Comparison of ENCODE assay signal across 8 mouse cellular contexts in genomic region chr12:4592025-4592424, GRCm38 (mm10). TPM values are rescaled to one million over a fixed set of nuclear protein-coding genes. Genes with fewer than 3 reads are reported as not detected.
DNase-seq lines count a peak whose midpoint lies in the region; ATAC-seq lines count a peak whose summit lies in the region.

No protein-coding gene starts in this region.

- ATAC-seq in lung, embryonic 15.5 days (ENCODE audit: borderline replicate concordance, extremely low read depth, low FRiP score, low TSS enrichment), result no peak
- ATAC-seq in intestine, embryonic 14.5 days (replicated peaks; ENCODE audit: low FRiP score, low TSS enrichment, low read depth), result no peak
- ATAC-seq in neural tube, embryonic 13.5 days (ENCODE audit: low read depth), result no peak

- no peak overlapping the region for H3K9ac ChIP-seq in lung, embryonic 15.5 days
- H3K9ac ChIP-seq in intestine, embryonic 14.5 days (ENCODE audit: low read length), result no peak overlapping the region
- H3K9ac ChIP-seq in neural tube, embryonic 13.5 days, result peak overlapping the region; percentile 86; the same call in 1 of the 2 replicates

- DNase-seq in lung, postnatal 14 days, result no peak
- peak; percentile 22 for DNase-seq in c-Kit-positive CD71-positive TER-119-negative erythroid progenitor cells, embryonic 14.5 days (ENCODE audit: low read depth)
- DNase-seq in intestine, embryonic 14.5 days (ENCODE audit: low spot score), result no peak
- DNase-seq in adrenal gland, postnatal 10 days, result no peak
- DNase-seq in layer of hippocampus, postnatal 36 days, result no peak
- DNase-seq in adrenal gland, adult 2 months, result no peak

- H3K9me3 ChIP-seq in lung, embryonic 15.5 days, result no peaks in the 10 kb centered on the region
- H3K9me3 ChIP-seq in intestine, embryonic 14.5 days (ENCODE audit: control insufficient read depth, low read length), result no peaks in the 10 kb centered on the region
- no peaks in the 10 kb centered on the region for H3K9me3 ChIP-seq in neural tube, embryonic 13.5 days

- no peaks in the 10 kb centered on the region for H3K36me3 ChIP-seq in lung, embryonic 15.5 days
- H3K36me3 ChIP-seq in intestine, embryonic 14.5 days (ENCODE audit: control insufficient read depth, insufficient read depth, low read length), result no peaks in the 10 kb centered on the region
- H3K36me3 ChIP-seq in neural tube, embryonic 13.5 days, result no peaks in the 10 kb centered on the region

- 54% methylated on average over 6 of the region's 6 CpGs for WGBS in lung, embryonic 15.5 days
- 61% methylated on average over 6 of the region's 6 CpGs for WGBS in intestine, embryonic 14.5 days
- 75% methylated on average over 6 of the region's 6 CpGs for WGBS in neural tube, embryonic 13.5 days

- H3K27me3 ChIP-seq in lung, embryonic 15.5 days, result no peaks in the 10 kb centered on the region
- no peaks in the 10 kb centered on the region for H3K27me3 ChIP-seq in intestine, embryonic 14.5 days (replicated peaks; ENCODE audit: control insufficient read depth, insufficient read depth, low read length)
- no peaks in the 10 kb centered on the region for H3K27me3 ChIP-seq in neural tube, embryonic 13.5 days

- H3K4me3 ChIP-seq in lung, embryonic 15.5 days, result peak overlapping the region; percentile 78
- peak overlapping the region; percentile 87 for H3K4me3 ChIP-seq in intestine, embryonic 14.5 days (ENCODE audit: low read depth, low read length)
- peak overlapping the region; percentile 90 for H3K4me3 ChIP-seq in neural tube, embryonic 13.5 days

- peak overlapping the region; percentile 85 for H3K4me2 ChIP-seq in lung, embryonic 15.5 days
- peak overlapping the region; percentile 67 for H3K4me2 ChIP-seq in intestine, embryonic 14.5 days (ENCODE audit: low read length)
- H3K4me2 ChIP-seq in neural tube, embryonic 13.5 days, result peak overlapping the region; percentile 83

- H3K4me1 ChIP-seq in lung, embryonic 15.5 days, result peaks cover 13% of the 10 kb centered on the region
- H3K4me1 ChIP-seq in intestine, embryonic 14.5 days (replicated peaks; ENCODE audit: control insufficient read depth, insufficient read depth, low read length), result peaks cover 5% of the 10 kb centered on the region; the same call in 1 of the 2 replicates
- peaks cover 11% of the 10 kb centered on the region for H3K4me1 ChIP-seq in neural tube, embryonic 13.5 days (replicated peaks)

- H3K27ac ChIP-seq in lung, embryonic 15.5 days, result no peak overlapping the region; the same call in 1 of the 2 replicates
- peak overlapping the region; percentile 63; the same call in 1 of the 2 replicates for H3K27ac ChIP-seq in intestine, embryonic 14.5 days (ENCODE audit: low read depth)
- H3K27ac ChIP-seq in neural tube, embryonic 13.5 days (replicated peaks), result no peak overlapping the region

RNA-seq across cellular contexts. Expression of gene Itsn2, which starts 0.4 kb away (rescaled TPM):
- 37.9 and 42.2 TPM in 2 replicates for polyA plus RNA-seq in lung, embryonic 15.5 days (2015; fragmentation: Nextera tagmentation; extraction: Ambion mirVana)
- polyA plus RNA-seq in intestine, embryonic 14.5 days (2014; fragmentation: Nextera tagmentation; extraction: Ambion mirVana), result 42.2 and 45.2 TPM in 2 replicates
- 21.6 and 22.3 TPM in 2 replicates for polyA plus RNA-seq in neural tube, embryonic 13.5 days (2015; fragmentation: Nextera tagmentation; extraction: Ambion mirVana)
- 10 to 100 TPM; 40.2 to 45.4 TPM for total RNA-seq in adrenal gland, postnatal 10 days (2021)
- 100 to 1,000 TPM in 1 of 2 experiments, 10 to 100 TPM in 1; 87.2 to 104 TPM for total RNA-seq in layer of hippocampus, postnatal 36 days (2021)
- total RNA-seq in adrenal gland, adult 2 months (2021), result 10 to 100 TPM; 47.0 to 62.9 TPM
- polyA plus RNA-seq in adrenal gland, adult 2 months (2012; rRNA removed), result 12.4 and 13.8 TPM in 2 replicates

RNA-seq across cellular contexts. Expression of gene Gm3625, which starts 0.7 kb away (rescaled TPM):
- polyA plus RNA-seq in lung, embryonic 15.5 days (2015; fragmentation: Nextera tagmentation; extraction: Ambion mirVana), result not detected in 2 replicates
- polyA plus RNA-seq in intestine, embryonic 14.5 days (2014; fragmentation: Nextera tagmentation; extraction: Ambion mirVana), result not detected in 2 replicates
- not detected in 2 replicates for polyA plus RNA-seq in neural tube, embryonic 13.5 days (2015; fragmentation: Nextera tagmentation; extraction: Ambion mirVana)
- not detected for total RNA-seq in adrenal gland, postnatal 10 days (2021)
- not detected for total RNA-seq in layer of hippocampus, postnatal 36 days (2021)
- total RNA-seq in adrenal gland, adult 2 months (2021), result not detected
- polyA plus RNA-seq in adrenal gland, adult 2 months (2012; rRNA removed), result not detected in 2 replicates
